Mouse (Mus musculus) cerebellum, postnatal 36 days (tissue): ENCODE results near the gene Pbxip1.

Experiments used
- DNase-seq, 2 experiments: peaks; one replicate each; pipeline ENCODE4 v3.0.0; 2021 to 2022; ENCODE audit warnings: mixed read lengths in 2 of 2

Pbxip1 gene

DNA sequence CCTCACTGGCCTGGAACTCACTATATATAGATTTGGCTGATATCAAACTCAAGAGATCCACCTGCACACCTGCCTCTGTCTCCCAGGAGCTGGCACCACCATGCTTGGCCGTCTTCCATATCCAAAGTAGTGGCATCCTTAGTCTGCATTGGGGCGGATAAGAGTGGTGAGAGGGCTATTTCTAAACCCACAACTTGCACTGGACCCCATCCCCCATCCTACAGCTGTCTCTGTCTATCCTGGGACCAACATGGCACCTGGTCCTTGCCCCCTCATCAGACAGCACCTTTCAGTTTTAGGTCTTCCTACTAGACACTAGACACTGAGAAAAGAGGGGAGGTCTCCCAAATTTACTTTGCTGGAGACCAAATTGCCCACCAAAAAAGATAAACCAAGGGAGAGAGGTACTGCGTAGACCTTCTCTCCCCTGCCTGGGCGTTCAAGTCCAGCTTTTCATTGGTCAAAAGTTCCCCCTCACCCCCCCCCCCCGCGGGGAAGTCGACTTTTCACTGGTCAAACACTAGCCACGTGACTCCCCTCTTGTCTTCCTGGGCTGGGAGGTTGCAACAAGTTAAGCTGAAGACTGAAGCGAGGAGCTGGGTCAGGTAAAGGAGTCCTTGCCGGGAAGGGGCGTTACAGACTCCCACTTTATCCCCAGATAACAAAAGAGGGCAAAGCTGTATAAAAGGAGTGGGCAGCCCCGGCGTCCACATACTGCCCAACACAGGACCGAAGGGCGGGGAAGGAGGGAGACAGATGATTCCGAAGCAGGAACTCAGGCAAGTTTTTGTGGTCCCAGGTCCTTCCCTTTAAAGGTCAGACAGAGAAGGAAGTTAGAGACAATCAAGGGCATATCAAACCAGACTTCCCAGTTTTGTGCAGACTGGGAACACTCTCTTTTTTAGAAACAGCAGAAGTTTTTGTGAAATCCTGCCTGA lies at the start of gene Pbxip1:
Gene Pbxip1, plus strand, starts transcription at position 531 of the 938 bp plus-strand sequence.
- no peak for DNase-seq

DNA sequence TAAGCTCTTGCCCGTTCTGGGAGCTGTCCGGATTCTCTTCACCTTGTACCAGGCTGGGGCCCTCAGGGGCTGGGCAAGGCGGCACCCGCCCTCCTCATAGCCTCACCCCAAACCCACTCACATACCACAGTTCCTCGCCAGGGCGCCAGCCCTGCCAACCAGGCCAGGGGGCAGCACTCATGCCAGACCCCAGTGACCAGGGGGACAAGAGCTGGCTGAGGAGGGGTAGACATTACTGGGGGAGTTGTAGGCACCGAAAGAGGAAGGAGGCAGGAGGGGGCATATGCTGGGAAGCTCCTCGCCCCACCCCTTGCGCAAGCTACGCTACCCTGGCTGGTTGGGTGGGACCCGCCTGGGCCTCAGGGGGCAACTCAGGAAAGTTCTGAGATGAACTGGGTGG lies 48.9 kb upstream of the Pbxip1 start:
- no peak for DNase-seq

DNA sequence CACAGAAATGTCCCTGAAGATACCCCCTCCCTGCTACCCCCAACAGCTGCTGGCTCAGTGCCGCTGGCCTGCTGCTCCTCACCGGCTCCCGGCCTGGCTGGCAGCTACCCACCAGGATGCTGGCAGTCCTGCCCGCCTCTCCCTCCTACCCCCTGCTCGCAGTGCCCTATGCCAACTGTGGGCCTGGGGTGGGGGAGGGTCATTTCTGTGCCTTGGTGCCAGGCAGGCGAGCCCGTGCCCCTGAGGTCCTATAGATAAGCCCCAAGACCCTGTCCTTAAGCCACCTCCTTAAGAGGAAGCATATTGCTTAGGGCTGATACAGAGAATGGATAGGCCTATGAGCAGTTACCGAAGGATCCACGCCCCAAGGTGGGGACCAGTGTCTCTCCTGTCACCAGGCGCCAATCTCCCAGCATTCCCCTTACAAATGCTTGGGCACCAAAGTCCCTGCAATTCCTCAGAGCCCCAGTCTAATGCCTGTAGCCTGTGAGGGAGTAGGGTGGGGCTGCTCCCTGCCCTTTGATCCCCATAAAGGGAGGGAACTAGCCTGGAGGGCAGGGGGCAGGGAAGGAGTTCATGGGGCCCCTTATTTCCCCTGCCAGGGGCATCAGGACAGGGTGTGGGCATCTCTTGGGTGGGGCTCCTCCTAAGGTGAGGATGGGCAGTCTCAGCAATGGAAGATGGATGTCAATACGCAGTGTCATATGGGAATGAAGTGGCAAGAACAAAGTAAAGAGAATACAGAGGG lies 48.2 kb upstream of the Pbxip1 start:
- DNase-seq: peak; percentile 32 to 53

DNA sequence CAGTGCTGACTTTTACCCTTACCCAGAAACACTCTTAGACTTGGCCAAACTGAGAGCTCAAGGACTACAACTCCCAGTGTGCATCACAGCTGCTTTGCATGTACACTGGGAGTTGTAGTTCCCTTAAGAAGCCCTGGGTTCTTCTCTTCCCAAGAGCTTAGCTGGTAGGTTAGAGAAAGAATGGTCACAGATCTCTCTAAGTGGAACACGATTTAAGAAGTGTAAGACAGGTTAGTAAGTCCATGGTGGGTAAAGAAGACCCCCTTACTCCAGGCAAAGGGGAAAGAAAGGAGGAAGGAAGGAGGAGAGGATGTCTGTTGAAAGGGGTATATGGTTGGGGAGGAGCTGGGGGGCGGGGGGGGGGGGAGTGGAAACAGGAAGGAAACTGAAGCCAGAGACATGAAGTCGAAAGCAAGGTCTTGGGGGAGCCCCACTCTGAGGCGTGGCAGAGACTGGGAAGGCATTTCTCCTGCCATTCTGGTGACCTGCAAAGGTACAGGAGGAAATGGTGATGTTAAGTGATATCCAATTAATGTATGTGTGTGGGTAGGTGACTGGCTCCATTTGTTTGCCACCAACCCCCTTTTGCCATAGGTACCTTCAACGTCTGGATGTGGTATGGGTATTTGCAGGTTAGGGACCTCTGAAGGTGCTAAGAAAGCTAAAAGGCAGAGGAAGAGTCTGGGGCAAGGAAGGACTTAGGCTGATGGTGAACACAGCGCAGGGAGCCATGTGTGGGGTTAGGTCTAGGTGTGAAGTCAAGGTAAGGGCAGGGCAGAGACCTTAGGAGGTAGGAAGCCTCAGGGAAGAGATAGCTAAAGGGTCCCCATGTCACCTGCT lies 47.4 kb upstream of the Pbxip1 start:
- peak in 1 of 2 experiments; percentile 28 for DNase-seq

DNA sequence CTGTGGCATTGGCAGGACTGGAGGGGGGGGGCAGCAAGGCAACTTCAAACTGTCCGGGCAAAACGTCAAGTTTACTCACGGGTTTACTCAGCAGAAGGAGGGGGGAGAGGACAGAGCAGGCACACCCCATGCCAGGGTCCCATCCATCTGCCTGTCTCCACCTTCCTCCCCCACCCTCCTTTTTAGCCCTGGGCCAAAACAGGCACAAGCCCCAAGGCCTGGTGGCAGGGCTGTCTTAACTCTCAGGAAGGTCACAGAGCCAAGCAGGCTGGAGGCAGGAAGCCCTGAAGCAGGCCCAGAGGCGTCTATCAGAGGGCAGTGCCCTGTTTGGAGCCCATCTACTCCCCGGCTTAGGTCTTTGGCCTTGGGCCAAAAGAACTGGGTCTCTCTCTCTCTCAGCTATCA lies 46.4 kb upstream of the Pbxip1 start:
- DNase-seq: peak; percentile 29 to 33

DNA sequence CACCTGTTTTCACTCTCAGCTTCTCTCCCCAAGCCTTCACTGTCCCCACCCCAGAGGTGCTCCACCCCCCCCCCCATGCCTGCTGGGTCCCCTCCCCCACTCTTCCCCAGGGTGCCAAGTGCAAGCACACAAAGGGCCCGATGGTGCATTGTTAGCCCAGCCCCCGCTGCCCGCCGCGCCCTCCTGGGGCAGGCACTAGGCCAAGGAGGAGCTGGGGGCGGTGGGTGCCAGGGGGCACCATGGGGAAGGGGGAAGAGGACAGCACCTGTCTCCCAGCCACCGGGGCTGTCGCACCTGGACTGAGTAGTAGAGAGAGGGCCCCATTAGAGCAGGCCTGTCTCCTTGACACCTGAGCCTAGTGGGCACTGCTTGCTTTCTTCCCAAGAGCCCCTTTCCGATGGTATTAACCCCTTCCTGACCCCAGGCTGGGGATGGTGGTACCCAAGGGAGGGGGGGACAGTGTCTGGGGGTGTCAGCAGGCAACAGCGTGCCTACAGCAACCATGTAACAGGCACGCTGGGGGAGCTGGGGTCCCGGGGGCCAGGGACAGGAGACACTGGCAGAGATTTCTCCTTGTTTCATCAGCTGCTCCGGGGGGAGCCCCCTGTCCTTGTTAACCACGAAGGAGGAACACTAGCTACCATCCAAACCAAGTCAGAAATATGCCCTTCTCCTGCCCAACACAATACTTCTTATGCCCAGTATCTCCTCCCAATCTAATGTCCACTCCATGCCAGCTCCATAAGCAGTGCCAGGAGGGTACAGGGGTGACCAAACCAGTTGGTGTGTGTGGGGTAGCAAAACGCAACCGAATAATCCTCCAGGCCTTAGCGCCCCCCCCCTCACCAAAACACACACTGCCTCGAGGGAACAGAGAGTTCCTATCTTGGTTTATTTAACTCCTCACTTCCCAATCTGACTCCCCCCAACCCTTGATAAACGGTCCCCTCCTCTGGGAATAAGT lies 45.5 kb upstream of the Pbxip1 start:
- peak; percentile 26 to 34 for DNase-seq

DNA sequence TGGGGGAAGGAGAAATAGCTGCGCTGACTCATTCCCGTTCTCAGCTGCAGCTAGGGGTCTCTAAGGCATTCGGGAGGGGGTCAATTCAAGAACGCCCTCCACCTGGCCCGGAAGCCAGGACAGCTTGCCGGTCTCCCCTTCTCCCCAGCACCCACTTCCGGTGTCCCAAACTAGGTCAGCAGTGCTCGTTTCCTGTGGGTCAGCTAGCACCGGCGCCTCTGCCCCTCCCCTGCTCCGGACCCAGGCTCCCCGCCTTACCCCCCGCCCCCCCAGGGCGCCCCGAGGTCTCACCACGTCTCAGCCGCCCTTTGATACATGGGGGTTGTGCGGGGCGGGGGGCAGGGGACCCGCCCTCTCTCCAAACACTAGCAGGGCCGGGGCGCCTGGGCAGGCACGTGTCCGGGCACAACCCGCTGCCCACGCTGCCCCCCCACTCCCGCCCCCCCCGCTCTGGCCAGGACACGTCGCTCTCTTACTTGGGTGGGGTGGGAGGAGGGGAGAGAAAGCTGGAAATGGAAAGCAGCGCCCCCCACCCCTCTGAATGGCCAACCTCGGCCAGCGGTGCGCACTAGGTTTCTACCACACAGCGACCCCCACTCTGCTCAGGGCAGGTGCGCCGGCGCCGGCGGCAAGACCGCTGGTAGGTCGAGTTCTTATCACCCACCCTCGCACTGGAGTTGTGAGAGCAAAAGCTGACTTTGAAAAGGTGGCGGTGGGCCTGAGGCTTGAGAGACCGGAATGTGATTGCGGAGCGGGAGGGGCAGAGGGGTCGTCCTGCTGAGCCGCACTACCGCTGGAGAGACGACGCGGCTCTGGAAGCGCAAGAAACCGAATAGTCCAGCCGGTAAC lies 44.6 kb upstream of the Pbxip1 start:
- DNase-seq: peak; percentile 54 to 60

DNA sequence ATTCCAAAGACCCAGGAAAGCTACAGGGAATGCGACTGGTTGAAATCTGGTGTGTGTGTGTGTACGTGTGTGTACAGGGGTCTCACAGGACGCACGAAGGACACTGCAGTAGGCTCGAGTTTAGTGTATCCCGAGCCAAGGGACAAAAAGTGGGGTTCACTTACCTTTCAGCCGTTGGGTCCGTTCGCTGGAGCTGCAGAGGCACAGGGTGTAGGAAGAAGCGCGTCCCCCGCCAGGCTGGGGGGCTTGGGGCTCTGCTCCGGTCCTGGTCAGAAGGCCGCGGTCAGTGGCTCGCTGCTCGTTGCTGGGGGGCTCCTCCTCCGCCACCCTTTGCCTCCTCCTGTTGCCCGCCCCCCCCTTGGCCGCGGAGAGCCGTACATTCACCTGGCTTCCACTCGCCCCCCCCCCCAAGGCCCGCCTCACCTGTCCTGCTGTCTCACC lies 43.6 kb upstream of the Pbxip1 start:
- DNase-seq: peak; percentile 34 to 56

DNA sequence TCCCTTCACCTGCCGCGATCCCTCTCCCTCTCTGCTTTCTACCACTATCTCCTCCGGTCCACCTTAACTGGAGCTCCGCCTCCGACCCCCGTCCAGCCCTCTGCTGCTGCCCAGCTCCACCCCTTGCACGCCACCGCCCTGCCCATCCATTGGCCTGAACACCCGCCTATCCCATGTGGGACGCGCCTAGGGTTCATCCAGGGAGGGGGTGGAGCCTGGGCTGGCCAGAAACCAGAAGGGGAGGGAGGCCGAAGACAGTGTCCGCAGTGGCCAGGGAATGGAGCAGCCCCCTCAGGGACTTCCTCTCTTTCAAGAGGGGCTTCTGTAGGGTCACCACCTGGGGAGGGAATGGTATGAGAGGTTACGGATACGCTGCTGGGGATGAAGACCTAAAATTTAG lies 42.9 kb upstream of the Pbxip1 start:
- peak; percentile 97 to 99 for DNase-seq

DNA sequence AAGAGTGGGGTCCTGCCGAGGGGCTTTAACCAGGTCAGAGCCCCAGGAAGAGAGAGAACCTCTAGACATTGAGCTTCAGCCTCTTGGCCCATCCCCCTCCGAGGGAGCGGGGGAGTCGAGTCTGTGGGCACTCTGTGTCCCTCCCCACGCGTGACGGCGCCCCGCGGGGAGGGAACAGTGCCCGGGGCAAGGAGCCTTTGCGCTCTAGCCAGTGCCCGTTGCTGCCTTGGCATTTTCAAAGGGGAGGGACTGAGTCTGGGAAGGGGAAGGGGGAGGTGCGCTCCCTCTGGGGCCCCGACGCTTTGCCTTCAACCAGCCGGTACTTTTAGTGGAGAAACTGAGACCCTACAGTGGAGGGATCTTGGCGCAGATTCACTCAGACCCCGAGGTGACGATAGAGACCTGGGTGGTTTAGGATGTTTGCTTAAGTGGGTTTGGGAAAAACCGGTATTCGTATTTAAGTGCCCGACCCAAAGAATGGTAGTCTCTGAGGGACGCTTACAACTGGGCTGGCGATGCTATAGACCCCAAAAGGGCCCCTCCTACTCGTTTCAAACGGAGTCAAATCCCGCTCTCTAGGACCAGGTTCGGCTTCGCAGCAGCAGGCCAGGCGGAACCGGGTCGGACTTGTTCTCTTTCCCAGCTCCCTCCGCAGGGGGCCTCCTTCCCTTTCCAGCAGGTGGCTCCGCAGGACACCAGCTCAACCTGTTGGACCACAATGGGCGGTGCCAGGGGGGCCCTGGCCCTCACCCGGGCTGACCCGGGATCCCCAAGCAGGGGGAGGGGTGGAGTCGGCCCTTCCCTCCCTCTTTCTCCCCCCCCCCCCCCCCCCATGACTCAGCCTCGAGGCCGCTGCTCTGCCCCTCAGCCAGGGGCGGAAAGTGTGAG lies 42.3 kb upstream of the Pbxip1 start, which contains the start of gene Zbtb7b:
Gene Zbtb7b, minus strand, starts transcription at position 771 of the 888 bp plus-strand sequence.
- DNase-seq: peak; percentile 83 to 90

DNA sequence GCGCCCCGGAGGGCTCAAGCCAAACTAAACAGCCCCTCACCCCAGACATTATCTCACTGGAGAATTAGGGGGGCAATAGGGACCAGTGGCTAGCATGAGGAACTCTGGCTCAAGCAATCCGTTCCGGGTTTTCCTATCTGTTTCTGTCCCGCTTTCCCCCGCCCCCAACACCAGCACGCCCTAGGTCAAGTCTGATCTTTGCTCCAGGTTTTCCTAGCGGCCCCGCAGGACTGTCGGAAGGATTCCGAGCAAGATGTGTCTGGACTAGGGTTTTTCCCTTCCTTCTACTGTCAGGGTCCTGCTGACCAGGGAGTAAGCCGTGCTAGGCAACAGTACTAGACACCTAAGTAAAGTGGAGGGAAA lies 41.6 kb upstream of the Pbxip1 start:
- peak; percentile 88 for DNase-seq

DNA sequence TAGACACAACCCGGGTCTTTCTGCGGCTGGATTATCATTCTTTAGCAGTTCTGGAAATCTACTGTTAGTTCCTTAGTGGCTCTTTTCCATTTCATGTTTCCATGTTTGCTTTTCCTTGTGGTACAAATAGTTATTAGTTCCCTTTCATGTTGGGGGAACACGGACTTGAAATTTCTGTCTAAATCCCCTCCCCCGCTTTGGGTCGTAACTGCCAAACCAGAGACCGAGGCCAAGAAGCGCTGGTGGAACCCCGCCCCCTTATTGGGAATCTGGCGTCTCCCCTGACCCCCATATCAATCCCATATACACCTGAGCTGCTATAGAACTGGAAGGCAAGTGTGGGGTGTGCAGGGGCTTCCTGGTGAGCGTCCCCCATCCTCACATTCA lies 41.1 kb upstream of the Pbxip1 start:
- no peak for DNase-seq

DNA sequence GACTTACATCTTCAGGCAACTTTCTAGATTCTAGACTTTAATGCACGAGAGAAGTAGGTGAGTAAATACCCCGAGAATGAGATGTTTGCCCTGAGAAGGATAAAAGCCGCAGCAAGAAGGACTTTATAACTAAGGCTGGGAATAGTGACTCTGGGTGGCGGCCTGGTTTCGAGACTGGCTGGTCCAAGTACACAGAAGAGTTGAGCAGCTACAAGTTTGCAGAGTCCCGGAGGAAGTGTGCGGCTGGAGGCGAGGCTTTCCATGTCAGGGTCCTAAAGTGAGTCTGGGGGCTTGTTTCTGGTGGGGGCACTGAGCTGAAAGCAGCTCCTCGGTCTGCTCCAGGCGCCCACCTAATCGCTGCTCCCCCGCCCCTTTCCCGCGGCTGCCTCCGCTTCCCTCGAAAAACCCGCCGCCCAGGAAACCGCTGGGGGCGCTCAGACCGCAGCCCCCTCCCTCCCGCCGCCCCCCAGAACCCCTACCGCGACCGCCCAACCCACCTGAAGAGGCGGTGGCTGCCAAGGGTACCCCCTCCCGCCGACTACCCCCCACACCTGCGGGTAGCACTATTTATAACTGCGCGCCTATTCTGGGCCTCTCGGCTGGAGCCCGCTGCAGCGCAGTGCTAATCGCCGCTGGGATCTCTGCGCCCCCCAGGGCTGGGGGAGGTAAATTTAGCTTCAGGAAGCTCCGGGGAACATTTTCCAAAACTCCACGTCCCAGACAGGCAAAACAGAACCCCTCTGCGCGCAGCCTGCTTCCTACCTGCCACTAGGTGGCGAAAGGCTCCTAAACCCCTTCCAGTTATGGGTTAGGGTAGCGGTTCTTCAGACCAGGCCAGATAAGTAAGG lies 40.5 kb upstream of the Pbxip1 start:
- peak; percentile 69 to 70 for DNase-seq

DNA sequence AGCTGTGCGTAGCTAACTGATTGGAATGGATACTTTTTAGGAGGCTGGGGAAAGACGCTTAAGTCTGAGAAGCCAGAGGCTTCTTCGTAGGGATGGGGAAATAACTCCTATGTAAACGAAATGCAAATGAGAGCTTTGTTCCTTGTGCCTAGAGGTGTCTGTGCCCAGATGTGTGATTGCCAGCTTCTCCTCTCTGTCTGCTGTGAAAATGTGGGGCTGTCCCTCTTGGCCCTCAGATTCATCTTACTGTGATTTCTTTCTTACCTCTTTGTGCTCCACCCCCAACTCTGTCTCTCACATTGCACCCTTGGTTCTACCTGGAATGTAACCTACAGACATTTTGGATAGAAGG lies 39.9 kb upstream of the Pbxip1 start:
- DNase-seq: no peak

DNA sequence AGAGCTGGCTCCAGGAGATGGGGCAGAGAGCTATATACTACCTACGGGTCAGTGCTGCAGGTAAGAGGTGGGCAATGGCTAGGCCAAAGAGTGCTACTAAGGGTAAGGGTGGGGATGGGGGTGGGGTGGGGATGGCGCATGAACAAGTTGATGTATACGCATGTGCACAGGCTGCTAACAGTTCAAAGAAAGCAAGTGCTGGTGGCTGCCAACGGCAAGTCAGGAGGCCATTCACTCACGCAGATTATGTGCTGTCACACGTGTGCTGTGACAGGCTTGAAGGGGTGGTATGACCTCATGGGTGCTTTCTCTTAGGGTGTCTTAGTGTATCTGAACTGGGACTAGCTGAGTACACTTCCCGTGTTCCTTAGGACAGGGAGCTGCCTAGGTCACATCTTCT lies 35.2 kb upstream of the Pbxip1 start:
- DNase-seq: no peak

DNA sequence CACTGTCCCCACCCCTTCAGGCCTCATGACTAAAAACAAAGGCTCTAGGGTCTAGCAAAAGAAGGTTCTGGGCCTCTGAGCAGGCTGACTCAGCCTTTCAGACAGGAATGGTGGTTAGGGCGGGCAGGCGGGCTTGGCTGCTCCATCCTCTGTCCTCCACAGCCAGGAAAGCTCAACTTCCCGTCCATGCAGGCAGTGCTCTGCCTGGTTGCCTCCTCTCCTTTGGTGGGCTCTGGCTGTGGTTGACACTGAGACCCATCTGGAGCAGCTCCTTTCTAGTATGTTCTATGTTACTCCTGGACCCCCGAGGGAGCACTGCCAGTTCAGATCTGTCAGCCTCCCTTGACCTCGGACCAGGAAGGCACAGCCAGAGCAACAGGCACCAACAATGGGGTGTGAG lies 33.8 kb upstream of the Pbxip1 start, which contains the start of gene Lenep:
Gene Lenep, minus strand, starts transcription at position 101 of the 400 bp plus-strand sequence.
- no peak for DNase-seq

DNA sequence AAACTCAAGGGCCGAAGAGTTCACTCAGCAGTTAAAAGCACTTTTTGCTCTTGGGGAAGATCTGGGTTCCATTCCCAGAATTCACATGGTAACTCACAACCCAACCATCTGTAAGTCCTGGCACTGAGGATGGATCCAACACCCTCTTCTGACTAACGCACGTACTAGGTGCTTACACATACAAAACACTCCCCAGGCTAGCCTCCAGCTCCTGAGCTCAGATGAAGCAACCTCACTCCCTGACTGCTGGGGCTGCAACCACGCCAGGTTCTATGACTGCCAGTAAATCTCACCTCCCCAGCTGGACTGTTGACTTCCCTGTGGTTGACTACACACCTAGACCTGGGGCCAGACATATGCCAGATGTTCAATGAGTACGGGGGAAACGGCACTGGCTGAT lies 29.6 kb upstream of the Pbxip1 start:
- no peak for DNase-seq

DNA sequence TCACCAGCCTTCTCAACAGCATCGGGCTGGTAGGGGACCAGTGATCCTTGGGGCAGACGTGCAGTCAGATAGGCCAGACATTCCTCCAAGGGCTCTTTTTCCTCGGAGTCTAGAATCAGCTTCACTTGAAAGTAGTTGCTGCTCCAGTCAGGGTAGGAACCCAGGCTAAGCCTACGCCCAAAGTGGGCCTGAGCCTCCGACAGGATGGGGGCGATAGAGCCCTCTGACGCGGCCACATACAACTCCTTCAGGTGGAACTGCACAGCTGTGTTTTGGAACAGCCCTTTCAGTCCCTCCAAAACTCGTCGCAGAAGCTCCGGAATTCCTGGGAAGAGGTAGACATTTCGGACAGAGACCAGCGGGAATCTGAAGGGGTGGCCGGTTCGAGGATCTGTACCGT lies 28.1 kb upstream of the Pbxip1 start:
- DNase-seq: no peak

DNA sequence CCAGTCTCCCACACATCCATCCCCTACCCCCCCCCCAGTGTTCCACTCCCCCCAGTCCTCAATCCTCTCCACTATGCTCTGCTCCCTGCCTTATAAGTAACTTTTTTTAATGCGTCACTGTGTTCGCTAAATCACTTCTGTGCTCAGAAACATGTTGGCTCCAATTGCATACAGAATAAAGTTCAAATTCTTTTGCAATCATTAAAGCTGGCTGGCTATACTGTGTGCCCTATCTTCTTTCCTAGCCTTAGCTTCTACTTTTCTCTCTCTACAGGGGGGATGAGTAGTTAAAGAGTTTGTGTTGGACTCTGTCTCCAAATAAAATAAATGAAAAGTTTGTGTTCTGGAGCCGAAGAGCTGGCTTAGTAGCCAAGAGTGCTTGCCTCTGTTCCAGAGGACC lies 26.8 kb upstream of the Pbxip1 start:
- no peak for DNase-seq
